In genomic region chr17:10095841-10096301, GRCm38 (mm10) we compare ENCODE assay signal across 10 mouse cellular contexts.
DNase-seq lines count a peak whose midpoint lies in the region; ATAC-seq and TF ChIP-seq lines count a peak whose summit lies in the region.
"Had no signal": no experiment of that assay in that cellular context is flagged by ENCODE, and none has a peak within 500 bp of the region (broad histone marks: within the 10 kb centered on the region; RNA-seq: fewer than 3 reads in every experiment).

No protein-coding gene starts in this region.

- no peak for DNase-seq in left cerebral cortex, adult 2 months (ENCODE audit: extremely low spot score in 1 of 2, low spot score in 2 of 2)
- no peak for DNase-seq in left cerebral cortex, postnatal 25 days (ENCODE audit: low spot score in 2 of 2)
- peak; percentile 60 for DNase-seq in kidney, postnatal 14 days
- peak; percentile 53 for DNase-seq in skeletal muscle tissue, adult 2 months (ENCODE audit: low read depth, low spot score)
- no peak for DNase-seq in right cerebral cortex, postnatal 10 days (ENCODE audit: low spot score in 2 of 2)
- no peak for DNase-seq in T-cell, adult 2 months (ENCODE audit: low spot score)
- no peak for DNase-seq in B cell, adult 2 months
- DNase-seq: right cerebral cortex, adult 18-20 months had no signal

- H3K9ac ChIP-seq in heart, embryonic 16.5 days (ENCODE audit: low read length), result no peak overlapping the region
- H3K9ac ChIP-seq: liver, embryonic 15.5 days had no signal

- no peaks in the 10 kb centered on the region for H3K36me3 ChIP-seq in heart, embryonic 16.5 days (ENCODE audit: control insufficient read depth, insufficient read depth)
- H3K36me3 ChIP-seq: liver, embryonic 15.5 days had no signal

- peak; percentile 54; the same call in 1 of the 2 replicates for ATAC-seq in heart, embryonic 16.5 days (replicated peaks; ENCODE audit: extremely low read depth, insufficient read depth, low FRiP score)

- H3K4me3 ChIP-seq in left cerebral cortex, adult 2 months, result no peak overlapping the region
- H3K4me3 ChIP-seq in heart, embryonic 16.5 days (ENCODE audit: low read length), result no peak overlapping the region
- H3K4me3 ChIP-seq: liver, embryonic 15.5 days had no signal

- 68% methylated on average over 3 of the region's 3 CpGs for WGBS in heart, embryonic 16.5 days

- 0 out of 2 replicates have a peak overlapping the region, but pooled peaks have one; percentile 19 for H3K27ac ChIP-seq in left cerebral cortex, adult 2 months
- peak overlapping the region; percentile 66 for H3K27ac ChIP-seq in heart, embryonic 16.5 days (ENCODE audit: low read length)
- H3K27ac ChIP-seq: liver, embryonic 15.5 days had no signal

- no peaks in the 10 kb centered on the region for H3K27me3 ChIP-seq in heart, embryonic 16.5 days (ENCODE audit: control insufficient read depth, insufficient read depth, low read length)
- H3K27me3 ChIP-seq: liver, embryonic 15.5 days had no signal

- TF ChIP-seq CTCF in left cerebral cortex, adult 2 months (IDR thresholded peaks at IDR 0.05), result no peak

- peaks cover 7% of the 10 kb centered on the region; the same call in 1 of the 2 replicates for H3K9me3 ChIP-seq in heart, embryonic 16.5 days (replicated peaks; ENCODE audit: control insufficient read depth, low read length)
- H3K9me3 ChIP-seq: liver, embryonic 15.5 days had no signal

- no peak overlapping the region for H3K4me2 ChIP-seq in heart, embryonic 16.5 days (ENCODE audit: low read depth, low read length)
- H3K4me2 ChIP-seq: liver, embryonic 15.5 days had no signal

- intact Hi-C loops in left cerebral cortex, adult 2 months (cut with DNase I), result loop anchor here (10.0 kb wide), 1 partner anchor 331 kb away; no protein-coding TSS in a partner anchor
- intact Hi-C loops in left cerebral cortex, postnatal 25 days (cut with DNase I), result loop anchor here (10.0 kb wide), 1 partner anchor 219 kb away; the partner anchor contains the start of gene Qk

- peaks cover 7% of the 10 kb centered on the region for H3K4me1 ChIP-seq in heart, embryonic 16.5 days (ENCODE audit: control insufficient read depth, insufficient read depth, low read length)
- H3K4me1 ChIP-seq: liver, embryonic 15.5 days had no signal

Comparison
In these comparisons a context has a peak if more than half of its experiments do, and no peak if none do; other contexts are left out.
1. DNase-seq: peak in kidney, postnatal 14 days (single experiment) and skeletal muscle tissue, adult 2 months (single experiment); none in left cerebral cortex, adult 2 months (0 of 2), left cerebral cortex, postnatal 25 days (0 of 2), right cerebral cortex, postnatal 10 days (0 of 2), T-cell, adult 2 months (single experiment) and B cell, adult 2 months (0 of 2).